Mouse (Mus musculus) lung, postnatal 0 days (tissue): ENCODE measurements around the gene Nit1.
"Not testable (repeated sequence)": the region's sequence is repeated elsewhere in the genome, so short reads cannot be mapped to it uniquely, and the experiment has no call there.

Experiments used
- CTCF ChIP-seq: IDR thresholded peaks from 2 replicates; pipeline ENCODE4 v1.5.1; 2016; ENCODE audit warnings: antibody characterized with exemption, mild to moderate bottlenecking
- EP300 ChIP-seq: IDR thresholded peaks from 2 replicates; pipeline ENCODE4 v1.6.1; 2016; ENCODE audit warnings: antibody characterized with exemption, mild to moderate bottlenecking, control low read depth

GRCm38 (mm10) chr1:171306157-171306556 lies 39.3 kb downstream of the Nit1 start:
- not testable (repeated sequence) for TF ChIP-seq CTCF, EP300
